In genomic region chr16:76301728-76302050, GRCm38 (mm10) we compare ENCODE assay signal across 14 mouse cellular contexts.
DNase-seq lines count a peak whose midpoint lies in the region; ATAC-seq and TF ChIP-seq lines count a peak whose summit lies in the region.
"Had no signal": no experiment of that assay in that cellular context is flagged by ENCODE, and none has a peak within 500 bp of the region (broad histone marks: within the 10 kb centered on the region; RNA-seq: fewer than 3 reads in every experiment).

No protein-coding gene starts in this region.

- intact Hi-C loops in heart, postnatal 36 days (cut with DNase I), result no loop called here

- H3K9ac ChIP-seq in lung, postnatal 0 days (replicated peaks; ENCODE audit: low read depth), result no peak overlapping the region
- H3K9ac ChIP-seq in liver, embryonic 15.5 days, result no peak overlapping the region
- H3K9ac ChIP-seq: limb, embryonic 15.5 days had no signal

- H3K4me3 ChIP-seq in heart, embryonic 10.5 days, result no peak overlapping the region
- H3K4me3 ChIP-seq in lung, postnatal 0 days (ENCODE audit: low read depth, low read length), result no peak overlapping the region
- H3K4me3 ChIP-seq in liver, embryonic 15.5 days (replicated peaks), result no peak overlapping the region
- H3K4me3 ChIP-seq: limb, embryonic 15.5 days had no signal

- peaks cover 5% of the 10 kb centered on the region; the same call in 1 of the 2 replicates for H3K4me1 ChIP-seq in heart, embryonic 10.5 days
- peaks cover 3% of the 10 kb centered on the region; the same call in 1 of the 2 replicates for H3K4me1 ChIP-seq in lung, postnatal 0 days (ENCODE audit: insufficient read depth, low read depth, low read length)
- peaks cover 36% of the 10 kb centered on the region for H3K4me1 ChIP-seq in liver, embryonic 15.5 days (replicated peaks)

- no peak overlapping the region for H3K27ac ChIP-seq in heart, embryonic 10.5 days
- peak overlapping the region; percentile 26; the same call in 1 of the 2 replicates for H3K27ac ChIP-seq in lung, postnatal 0 days (ENCODE audit: low read length)
- peak overlapping the region; percentile 16; the same call in 1 of the 2 replicates for H3K27ac ChIP-seq in liver, embryonic 15.5 days (replicated peaks)
- H3K27ac ChIP-seq: limb, embryonic 15.5 days had no signal

- H3K36me3 ChIP-seq in heart, embryonic 10.5 days, result no peaks in the 10 kb centered on the region; the same call in 1 of the 2 replicates
- no peaks in the 10 kb centered on the region for H3K36me3 ChIP-seq in lung, postnatal 0 days (ENCODE audit: insufficient read depth, low read length)
- peaks cover 6% of the 10 kb centered on the region; the same call in 1 of the 2 replicates for H3K36me3 ChIP-seq in liver, embryonic 15.5 days (replicated peaks)
- H3K36me3 ChIP-seq: limb, embryonic 15.5 days had no signal

- ATAC-seq in lung, postnatal 0 days, result 0 out of 2 replicates have a peak, but pooled peaks have one; percentile 12
- ATAC-seq in liver, embryonic 15.5 days (ENCODE audit: insufficient read depth), result no peak
- peak; percentile 61 for ATAC-seq in megakaryocyte-erythroid progenitor cell, adult 5-6 weeks (replicated peaks; ENCODE audit: low FRiP score, low TSS enrichment, poor library complexity, severe bottlenecking)
- ATAC-seq in monocyte, adult 5-6 weeks (replicated peaks; ENCODE audit: insufficient number of reproducible peaks, low FRiP score, low TSS enrichment, poor library complexity, severe bottlenecking), result no peak

- DNase-seq in heart, embryonic 10.5 days (ENCODE audit: low spot score), result peak; percentile 51
- DNase-seq in heart, postnatal 36 days, result no peak
- DNase-seq in lung, postnatal 0 days (ENCODE audit: low spot score), result no peak
- no peak for DNase-seq in lung, postnatal 10 days
- DNase-seq: embryo, embryonic 11 days; gastrocnemius, postnatal 25 days; kidney, adult 8-10 months; kidney, postnatal 25 days; right cerebral cortex, postnatal 4 days; thymus, postnatal 25 days had no signal

- no peak for TF ChIP-seq CTCF in lung, postnatal 0 days (IDR thresholded peaks at IDR 0.05)

- TF ChIP-seq EP300 in lung, postnatal 0 days (IDR thresholded peaks at IDR 0.05), result no peak

- peak overlapping the region; percentile 8; the same call in 1 of the 2 replicates for H3K4me2 ChIP-seq in lung, postnatal 0 days (replicated peaks; ENCODE audit: low read depth, low read length)
- no peak overlapping the region for H3K4me2 ChIP-seq in liver, embryonic 15.5 days
- H3K4me2 ChIP-seq: limb, embryonic 15.5 days had no signal

- 78% methylated on average over 7 of the region's 7 CpGs for WGBS in heart, embryonic 10.5 days
- 28% methylated on average over 7 of the region's 7 CpGs for WGBS in lung, postnatal 0 days
- WGBS in liver, embryonic 15.5 days (ENCODE audit: insufficient replicate concordance), result 68% methylated on average over 7 of the region's 7 CpGs

- H3K27me3 ChIP-seq in heart, embryonic 10.5 days (ENCODE audit: insufficient read depth, poor library complexity, severe bottlenecking), result no peaks in the 10 kb centered on the region
- no peaks in the 10 kb centered on the region for H3K27me3 ChIP-seq in lung, postnatal 0 days (replicated peaks; ENCODE audit: insufficient read depth, low read length)
- H3K27me3 ChIP-seq in liver, embryonic 15.5 days, result no peaks in the 10 kb centered on the region
- H3K27me3 ChIP-seq: limb, embryonic 15.5 days had no signal

- no peaks in the 10 kb centered on the region for H3K9me3 ChIP-seq in heart, embryonic 10.5 days
- H3K9me3 ChIP-seq in lung, postnatal 0 days (ENCODE audit: low read length), result no peaks in the 10 kb centered on the region
- H3K9me3 ChIP-seq in liver, embryonic 15.5 days (replicated peaks), result no peaks in the 10 kb centered on the region
- H3K9me3 ChIP-seq: limb, embryonic 15.5 days had no signal

Comparison
In these comparisons a context has a peak if more than half of its experiments do, and no peak if none do; other contexts are left out.
1. ATAC-seq: peak in lung, postnatal 0 days (single experiment) and megakaryocyte-erythroid progenitor cell, adult 5-6 weeks (single experiment); none in liver, embryonic 15.5 days (single experiment) and monocyte, adult 5-6 weeks (single experiment).